Mouse (Mus musculus): ENCODE data around the gene Bud31. TPM values are rescaled to one million over a fixed set of nuclear protein-coding genes. Genes with fewer than 3 reads are reported as not detected.
A peak's percentile ranks its signal among the peaks of the same experiment; 100 is the strongest.
"Not testable (repeated sequence)": the region's sequence is repeated elsewhere in the genome, so short reads cannot be mapped to it uniquely, and the experiment has no call there.

Bud31 gene
- polyA plus RNA-seq, 1 experiment from 2014 or later, result 196 TPM

DNA sequence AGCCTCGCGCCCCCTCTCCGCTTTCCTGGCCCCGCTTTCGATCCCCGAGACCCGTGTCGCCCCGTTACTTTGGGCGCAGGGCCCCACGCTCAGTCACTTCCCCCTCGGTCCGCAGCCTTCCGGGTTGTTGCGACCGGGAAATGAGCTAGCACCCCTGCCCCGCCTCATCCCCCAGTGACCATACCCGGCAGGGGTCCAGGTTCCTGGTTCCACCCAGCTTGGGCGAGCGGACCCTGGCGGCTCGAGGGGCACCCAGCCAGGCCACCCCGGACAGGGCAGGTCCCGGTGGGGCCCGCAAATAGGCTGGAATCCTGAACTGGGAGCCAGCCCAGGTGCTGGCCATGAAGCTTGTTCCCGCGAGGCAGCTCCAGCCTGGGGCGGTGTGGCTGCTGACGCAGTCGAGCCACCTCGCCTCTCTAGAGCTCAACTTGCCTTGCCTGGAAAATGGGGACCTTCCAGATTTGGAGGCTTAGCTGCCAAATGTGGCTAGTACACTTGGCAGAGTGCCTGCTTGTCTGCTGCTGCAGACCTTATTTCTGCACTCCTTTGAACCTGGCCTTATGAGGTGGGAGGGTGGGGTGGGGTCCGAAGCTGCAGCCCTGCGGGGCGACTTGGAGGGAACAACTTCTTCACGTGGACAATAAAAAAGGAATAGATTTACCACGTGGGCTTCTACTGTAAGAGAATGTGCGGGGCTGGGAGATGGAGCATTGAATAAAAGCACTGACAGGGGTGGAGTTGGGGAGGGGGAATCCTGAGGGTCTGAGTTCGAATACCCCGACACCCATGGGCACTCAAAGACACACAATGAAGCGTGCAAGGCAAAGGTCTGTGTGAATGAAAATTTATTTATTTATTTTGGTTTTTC is 25.3 kb upstream of the Bud31 start:
- Histone ChIP-seq H3K4me2 (peak overlapping the region; percentile 87), H3K27me3 (no peaks in the 10 kb centered on the region), H3K9ac (peak overlapping the region; percentile 68), H3K9me3 (replicated peaks) (no peaks in the 10 kb centered on the region), H3K27ac (peak overlapping the region; percentile 48), H3K4me1 (peaks cover 44% of the 10 kb centered on the region), H3K36me3 (peaks cover 18% of the 10 kb centered on the region), H3K4me3 (replicated peaks) (peak overlapping the region; percentile 77)
- 12% methylated on average over 40 of the region's 40 CpGs for WGBS
- ATAC-seq (replicated peaks; ENCODE audit: low FRiP score), result peak; percentile 20

DNA sequence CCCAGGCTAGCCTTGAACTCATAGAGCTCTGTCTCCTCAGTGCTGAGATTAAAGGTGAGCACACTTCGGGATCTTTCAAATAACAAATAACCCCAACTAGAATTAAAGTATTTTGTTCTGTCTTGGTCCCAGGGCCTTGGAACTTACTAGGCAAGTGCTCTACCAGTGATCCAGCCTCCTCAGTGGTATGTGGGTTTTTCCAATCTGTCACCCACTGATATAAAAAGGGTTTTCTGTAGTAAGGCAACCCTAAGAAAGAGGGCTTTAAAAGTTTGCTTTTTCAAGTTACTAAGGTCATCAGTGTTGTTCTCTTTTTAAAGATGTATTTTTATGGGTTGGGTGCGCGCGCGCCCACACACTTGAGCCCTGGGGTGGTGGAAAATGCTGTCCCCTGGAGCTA is 24.4 kb upstream of the Bud31 start:
- peak overlapping the region; percentile 86 for H3K27ac ChIP-seq
- no peaks in the 10 kb centered on the region for H3K27me3 ChIP-seq
- peak overlapping the region; percentile 16; the same call in 1 of the 2 replicates for H3K4me3 ChIP-seq (replicated peaks)
- peaks cover 9% of the 10 kb centered on the region; the same call in 1 of the 2 replicates for H3K36me3 ChIP-seq
- H3K9ac ChIP-seq, result no peak overlapping the region
- no peaks in the 10 kb centered on the region for H3K9me3 ChIP-seq (replicated peaks)
- WGBS, result 89% methylated on average over 5 of the region's 5 CpGs
- H3K4me1 ChIP-seq, result peaks cover 51% of the 10 kb centered on the region
- peak overlapping the region; percentile 87 for H3K4me2 ChIP-seq
- no peak for ATAC-seq (replicated peaks; ENCODE audit: low FRiP score)

DNA sequence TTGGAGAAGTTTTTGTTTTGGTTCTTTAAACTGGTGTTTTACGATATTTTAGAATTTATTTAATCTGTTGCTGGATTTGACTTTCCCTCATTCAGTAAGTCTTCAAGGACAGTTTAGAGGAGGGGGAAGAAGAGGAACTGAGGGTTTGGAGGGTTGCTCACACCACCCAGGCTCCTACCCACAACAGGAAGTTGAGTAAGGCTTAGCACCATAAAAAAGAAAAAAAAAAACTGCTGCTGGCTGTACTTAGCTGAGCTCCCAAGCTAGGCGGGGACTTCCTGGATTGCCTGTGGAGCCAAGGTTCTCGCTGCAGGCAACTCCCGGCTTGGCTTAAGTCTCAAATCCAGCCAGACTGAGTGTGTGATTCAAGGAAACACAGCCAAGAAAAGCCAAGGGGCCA is 23.8 kb upstream of the Bud31 start:
- H3K4me1 ChIP-seq, result peaks cover 57% of the 10 kb centered on the region
- 26% methylated on average over 4 of the region's 4 CpGs for WGBS

DNA sequence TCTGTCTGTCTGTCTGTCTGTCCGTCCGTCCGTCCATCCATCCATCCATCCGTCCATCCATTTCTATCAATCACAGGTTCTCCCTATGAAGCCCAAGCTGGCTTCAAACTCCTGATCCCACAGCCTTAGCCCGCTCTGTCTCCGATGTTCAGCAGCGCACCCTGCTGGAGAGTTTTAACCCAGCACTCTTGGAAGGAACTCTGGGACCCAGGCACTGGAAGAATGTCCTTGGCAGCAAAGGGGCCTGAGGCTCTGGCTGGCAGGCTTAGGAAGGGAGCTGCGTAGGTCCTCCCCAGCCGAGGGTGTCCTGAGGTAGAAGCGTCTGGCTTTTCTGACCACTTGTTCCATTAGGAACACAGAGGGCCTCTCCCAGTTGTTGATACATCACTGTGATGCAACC is 23.2 kb upstream of the Bud31 start:
- Histone ChIP-seq H3K27ac (peak overlapping the region; percentile 86), H3K36me3 (peaks cover 5% of the 10 kb centered on the region), H3K9ac (no peak overlapping the region), H3K27me3 (no peaks in the 10 kb centered on the region), H3K9me3 (replicated peaks) (no peaks in the 10 kb centered on the region), H3K4me3 (replicated peaks) (peak overlapping the region; percentile 16; the same call in 1 of the 2 replicates), H3K4me2 (peak overlapping the region; percentile 87), H3K4me1 (peaks cover 58% of the 10 kb centered on the region)
- ATAC-seq (replicated peaks; ENCODE audit: low FRiP score), result no peak
- 42% methylated on average over 10 of the region's 10 CpGs for WGBS

More for the DNA sequence above, 23.8 kb upstream of the Bud31 start:
- peak overlapping the region; percentile 16; the same call in 1 of the 2 replicates for H3K4me3 ChIP-seq (replicated peaks)
- no peak overlapping the region for H3K9ac ChIP-seq
- peak overlapping the region; percentile 87 for H3K4me2 ChIP-seq
- H3K9me3 ChIP-seq (replicated peaks), result no peaks in the 10 kb centered on the region
- H3K27ac ChIP-seq, result peak overlapping the region; percentile 86
- peak; percentile 38; the same call in 1 of the 2 replicates for ATAC-seq (replicated peaks; ENCODE audit: low FRiP score)
- H3K27me3 ChIP-seq, result no peaks in the 10 kb centered on the region
- 0 out of 2 replicates have a peak, but pooled peaks cover 3% of the 10 kb centered on the region for H3K36me3 ChIP-seq

DNA sequence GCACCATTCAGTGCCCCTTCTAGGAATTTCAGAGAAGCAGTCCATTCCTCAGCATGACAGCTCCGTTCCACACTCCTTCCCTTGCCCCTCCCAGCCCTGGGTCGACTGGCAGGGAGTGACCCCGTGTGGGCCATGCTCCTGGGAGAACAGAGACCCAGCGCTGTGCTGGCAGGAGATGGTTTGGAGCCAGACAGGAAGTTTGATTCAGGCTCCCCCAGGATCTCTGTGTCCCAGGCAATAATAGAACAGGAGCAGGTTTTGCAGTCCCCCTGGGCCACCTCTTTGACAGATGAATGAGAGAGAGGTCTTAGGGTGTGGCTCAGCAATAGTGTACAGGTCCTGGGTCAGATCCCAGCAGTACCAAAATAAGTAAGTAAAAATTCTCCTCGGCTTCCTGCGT is 22.2 kb upstream of the Bud31 start:
- Histone ChIP-seq H3K36me3 (peaks cover 15% of the 10 kb centered on the region), H3K9me3 (replicated peaks) (no peaks in the 10 kb centered on the region), H3K27me3 (no peaks in the 10 kb centered on the region), H3K4me3 (replicated peaks) (no peak overlapping the region), H3K4me2 (no peak overlapping the region), H3K9ac (no peak overlapping the region), H3K4me1 (peaks cover 58% of the 10 kb centered on the region), H3K27ac (0 out of 2 replicates have a peak overlapping the region, but pooled peaks have one; percentile 29)
- no peak for ATAC-seq (replicated peaks; ENCODE audit: low FRiP score)
- 44% methylated on average over 6 of the region's 6 CpGs for WGBS

DNA sequence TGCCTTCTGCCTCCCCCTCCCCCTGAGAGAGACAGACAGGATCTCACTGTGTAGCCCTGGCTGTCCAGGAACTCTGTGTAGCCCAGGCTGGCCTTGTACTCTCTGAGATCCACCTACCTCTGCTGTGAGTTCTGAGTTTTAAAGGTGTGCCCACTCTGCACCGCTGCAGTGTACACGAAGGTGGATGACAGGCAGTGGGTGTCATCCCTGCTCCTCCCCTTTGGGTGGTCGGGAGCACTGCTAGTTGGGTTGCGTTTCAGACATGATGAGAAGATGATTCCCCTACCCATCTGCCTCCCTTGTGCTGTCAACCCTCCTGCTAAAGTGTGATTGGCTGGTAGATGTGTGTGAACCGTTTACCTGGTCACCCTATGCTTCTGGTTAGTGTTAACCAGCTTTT is 21.7 kb upstream of the Bud31 start:
- no peaks in the 10 kb centered on the region for H3K9me3 ChIP-seq (replicated peaks)
- no peak overlapping the region for H3K4me2 ChIP-seq
- WGBS, result 95% methylated on average over 5 of the region's 5 CpGs
- H3K9ac ChIP-seq, result no peak overlapping the region
- H3K4me3 ChIP-seq (replicated peaks), result no peak overlapping the region
- no peaks in the 10 kb centered on the region for H3K27me3 ChIP-seq
- no peak overlapping the region for H3K27ac ChIP-seq
- H3K4me1 ChIP-seq, result peaks cover 57% of the 10 kb centered on the region
- peaks cover 20% of the 10 kb centered on the region for H3K36me3 ChIP-seq
- ATAC-seq (replicated peaks; ENCODE audit: low FRiP score), result no peak

DNA sequence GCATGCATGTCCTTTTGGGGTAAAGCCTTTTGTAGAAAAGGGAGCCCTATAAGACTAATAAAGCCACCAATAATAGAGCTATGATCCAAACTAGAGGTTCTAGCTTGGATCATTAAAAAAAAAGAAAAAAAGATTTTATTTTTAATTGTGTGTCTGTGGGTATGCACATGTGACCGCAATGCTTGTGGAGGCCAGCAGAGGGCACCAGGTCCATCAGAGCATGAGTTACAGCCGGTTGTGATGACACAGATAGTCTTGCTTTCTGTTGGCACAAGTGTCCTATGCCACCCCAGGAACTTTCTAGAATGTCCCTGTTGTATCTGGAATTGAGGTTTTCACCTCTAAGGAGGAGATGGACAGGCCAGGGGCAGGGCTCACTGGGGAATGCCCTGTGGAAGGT is 20.8 kb upstream of the Bud31 start:
- no peaks in the 10 kb centered on the region for H3K9me3 ChIP-seq (replicated peaks)
- no peaks in the 10 kb centered on the region for H3K27me3 ChIP-seq
- no peak overlapping the region for H3K4me3 ChIP-seq (replicated peaks)
- H3K4me2 ChIP-seq, result no peak overlapping the region
- 89% methylated on average over 2 of the region's 2 CpGs for WGBS
- H3K4me1 ChIP-seq, result peaks cover 51% of the 10 kb centered on the region
- H3K27ac ChIP-seq, result no peak overlapping the region
- ATAC-seq (replicated peaks; ENCODE audit: low FRiP score), result no peak
- H3K36me3 ChIP-seq, result peaks cover 29% of the 10 kb centered on the region
- H3K9ac ChIP-seq, result no peak overlapping the region

DNA sequence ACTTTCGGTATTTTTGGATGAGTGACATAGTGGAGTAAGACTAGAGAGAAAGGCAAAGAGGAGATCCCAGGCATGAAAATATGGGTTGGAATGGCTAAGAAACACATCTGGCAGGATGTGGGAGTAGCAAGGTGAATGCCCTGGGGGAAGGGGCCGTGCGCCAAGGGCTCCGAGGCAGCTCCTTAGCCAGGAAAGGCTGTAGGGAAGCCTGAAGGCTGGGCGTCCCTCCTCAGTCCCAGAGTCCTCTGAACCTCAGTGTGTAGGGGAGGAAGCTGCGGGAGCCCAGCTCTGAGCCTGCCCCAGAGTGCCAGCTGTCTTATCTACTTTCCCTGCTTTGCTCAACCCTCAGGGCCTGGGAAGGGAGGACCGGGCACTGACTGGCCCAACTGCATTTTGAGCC is 19.2 kb upstream of the Bud31 start:
- Histone ChIP-seq H3K4me1 (peaks cover 38% of the 10 kb centered on the region), H3K9ac (no peak overlapping the region), H3K9me3 (replicated peaks) (no peaks in the 10 kb centered on the region), H3K4me3 (replicated peaks) (no peak overlapping the region), H3K27me3 (no peaks in the 10 kb centered on the region), H3K36me3 (peaks cover 45% of the 10 kb centered on the region), H3K27ac (peak overlapping the region; percentile 41; the same call in 1 of the 2 replicates), H3K4me2 (no peak overlapping the region)
- ATAC-seq (replicated peaks; ENCODE audit: low FRiP score), result no peak
- 34% methylated on average over 7 of the region's 7 CpGs for WGBS

DNA sequence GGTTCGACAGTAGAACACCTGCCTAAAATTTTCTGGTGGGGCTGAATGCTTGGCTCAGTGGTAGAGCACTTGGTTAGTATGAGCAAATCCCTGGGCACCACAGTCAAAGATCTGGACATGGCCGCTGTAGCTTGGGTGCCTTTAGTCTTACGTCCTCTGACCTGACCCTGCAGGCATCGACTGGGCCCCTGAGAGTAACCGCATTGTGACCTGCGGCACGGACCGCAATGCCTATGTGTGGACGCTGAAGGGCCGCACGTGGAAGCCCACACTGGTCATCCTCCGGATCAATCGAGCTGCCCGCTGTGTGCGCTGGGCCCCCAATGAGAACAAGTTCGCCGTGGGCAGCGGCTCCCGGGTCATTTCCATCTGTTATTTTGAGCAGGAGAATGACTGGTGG is 16.8 kb upstream of the Bud31 start:
- no peaks in the 10 kb centered on the region for H3K27me3 ChIP-seq
- no peak for ATAC-seq (replicated peaks; ENCODE audit: low FRiP score)
- peaks cover 16% of the 10 kb centered on the region for H3K4me1 ChIP-seq
- H3K36me3 ChIP-seq, result peaks cover 69% of the 10 kb centered on the region
- H3K9me3 ChIP-seq (replicated peaks), result no peaks in the 10 kb centered on the region
- H3K27ac ChIP-seq, result no peak overlapping the region
- WGBS, result 92% methylated on average over 19 of the region's 19 CpGs
- H3K4me2 ChIP-seq, result no peak overlapping the region
- no peak overlapping the region for H3K4me3 ChIP-seq (replicated peaks)
- no peak overlapping the region for H3K9ac ChIP-seq

DNA sequence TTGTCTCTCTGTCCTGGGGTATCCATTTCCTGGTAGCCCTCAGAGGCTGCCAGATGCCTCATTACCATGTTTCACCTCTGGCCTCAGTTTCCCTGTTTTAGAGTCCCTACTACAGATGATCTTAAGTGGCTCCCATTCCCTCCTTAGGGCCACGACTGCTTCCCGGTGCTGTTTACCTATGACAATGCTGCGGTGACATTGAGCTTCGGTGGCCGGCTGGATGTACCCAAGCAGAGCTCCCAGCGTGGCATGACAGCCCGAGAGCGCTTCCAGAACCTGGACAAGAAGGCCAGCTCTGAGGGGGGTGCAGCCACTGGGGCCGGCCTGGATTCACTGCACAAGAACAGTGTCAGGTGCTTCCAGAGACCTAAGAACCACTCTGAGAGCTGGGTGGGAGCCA is 13.6 kb upstream of the Bud31 start:
- 95% methylated on average over 9 of the region's 9 CpGs for WGBS
- Histone ChIP-seq H3K27ac (no peak overlapping the region), H3K36me3 (peaks cover 97% of the 10 kb centered on the region), H3K4me3 (replicated peaks) (no peak overlapping the region), H3K9ac (no peak overlapping the region), H3K9me3 (replicated peaks) (no peaks in the 10 kb centered on the region), H3K4me2 (no peak overlapping the region), H3K27me3 (no peaks in the 10 kb centered on the region), H3K4me1 (no peaks in the 10 kb centered on the region)
- ATAC-seq (replicated peaks; ENCODE audit: low FRiP score), result no peak

DNA sequence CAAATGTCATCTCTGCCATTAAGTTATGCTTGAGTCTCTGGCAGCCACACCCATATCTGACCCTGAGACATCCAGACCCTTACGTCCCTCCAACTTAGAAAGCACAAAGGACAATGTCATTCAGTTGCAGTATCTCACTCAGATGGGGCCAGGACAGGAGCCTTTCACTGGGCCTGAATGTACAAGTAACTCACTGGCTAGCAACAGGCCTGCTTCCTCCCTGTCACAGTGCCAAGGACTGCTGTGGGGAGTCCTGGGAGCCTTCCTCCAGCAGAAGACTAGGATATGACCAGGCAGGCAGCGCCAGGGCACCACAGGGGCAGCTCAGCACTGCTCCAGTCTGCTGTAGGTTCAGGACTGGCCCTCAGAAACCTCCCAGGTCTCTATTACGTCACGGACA is 11.0 kb upstream of the Bud31 start:
- Histone ChIP-seq H3K9me3 (replicated peaks) (no peaks in the 10 kb centered on the region), H3K36me3 (peaks cover 99% of the 10 kb centered on the region), H3K4me1 (no peaks in the 10 kb centered on the region), H3K4me3 (replicated peaks) (no peak overlapping the region), H3K9ac (no peak overlapping the region), H3K27me3 (no peaks in the 10 kb centered on the region), H3K4me2 (no peak overlapping the region), H3K27ac (0 out of 2 replicates have a peak overlapping the region, but pooled peaks have one; percentile 27)
- 90% methylated on average over 4 of the region's 4 CpGs for WGBS
- no peak for ATAC-seq (replicated peaks; ENCODE audit: low FRiP score)

DNA sequence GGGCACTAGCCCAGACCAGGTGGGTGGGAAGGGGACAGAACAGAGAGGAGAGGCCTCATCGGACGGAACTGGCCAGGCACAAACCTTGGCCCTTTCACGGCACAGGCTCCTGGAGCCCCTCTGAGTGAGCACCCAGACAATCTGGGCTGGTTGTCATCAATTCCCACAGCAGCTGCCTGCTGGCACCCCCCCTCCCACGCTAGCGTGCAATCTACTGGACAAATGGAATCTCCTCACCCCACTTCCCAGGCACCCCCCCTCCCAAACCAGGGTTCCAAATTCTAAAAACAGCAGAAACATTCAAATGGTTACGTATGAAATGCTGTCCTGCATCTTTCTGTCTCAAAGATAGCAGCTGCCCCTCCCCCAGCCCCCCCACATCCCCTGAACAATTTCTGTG is 10.4 kb upstream of the Bud31 start:
- H3K27me3 ChIP-seq; H3K9me3 ChIP-seq (replicated peaks); H3K4me1 ChIP-seq; H3K9ac ChIP-seq; H3K4me3 ChIP-seq (replicated peaks); H3K4me2 ChIP-seq; H3K27ac ChIP-seq; ATAC-seq (replicated peaks; ENCODE audit: low FRiP score): not testable (repeated sequence)
- H3K36me3 ChIP-seq, result peaks cover 99% of the 10 kb centered on the region
- WGBS, result 86% methylated on average over 4 of the region's 6 CpGs
